Mouse (Mus musculus) hindbrain, embryonic 12.5 days (tissue): ENCODE data around the gene Grik2. TPM values are rescaled to one million over a fixed set of nuclear protein-coding genes. Genes with fewer than 3 reads are reported as not detected.
"Not testable (repeated sequence)": the region's sequence is repeated elsewhere in the genome, so short reads cannot be mapped to it uniquely, and the experiment has no call there.

Source experiments
- ATAC-seq: fragments of 200-750 bp; cut with Nextera tagmentation; 2 replicates; pipeline ENCODE4 v1.8.0; 2017; ENCODE audit warnings: moderate TSS enrichment; ENCODE audit not compliant: low FRiP score
- H3K27ac ChIP-seq: fragments of 300-500 bp; sonication (generic); 2 replicates; pipeline ENCODE4 v1.5.1; 2016; ENCODE audit warnings: mild to moderate bottlenecking
- H3K27me3 ChIP-seq: fragments of 300-500 bp; sonication (generic); 2 replicates; pipeline ENCODE4 v1.6.1; 2016; ENCODE audit warnings: mild to moderate bottlenecking
- H3K36me3 ChIP-seq: fragments of 300-500 bp; sonication (generic); 2 replicates; pipeline ENCODE4 v1.6.1; 2016; ENCODE audit warnings: mild to moderate bottlenecking
- H3K4me1 ChIP-seq: fragments of 300-500 bp; sonication (generic); 2 replicates; pipeline ENCODE4 v1.6.1; 2016
- H3K4me2 ChIP-seq: fragments of 300-500 bp; sonication (generic); replicated peaks from 2 replicates; pipeline ENCODE4 v1.6.1; 2016; ENCODE audit warnings: mild to moderate bottlenecking
- H3K4me3 ChIP-seq: fragments of 300-500 bp; sonication (generic); 2 replicates; pipeline ENCODE4 v1.5.1; 2016; ENCODE audit warnings: mild to moderate bottlenecking
- H3K9ac ChIP-seq: fragments of 300-500 bp; sonication (generic); 2 replicates; pipeline ENCODE4 v1.6.1; 2016; ENCODE audit warnings: mild to moderate bottlenecking, moderate library complexity
- H3K9me3 ChIP-seq: fragments of 300-500 bp; sonication (generic); replicated peaks from 2 replicates; pipeline ENCODE4 v1.6.1; 2016; ENCODE audit warnings: mild to moderate bottlenecking
- WGBS: fragments of 180-500 bp; shearing (Covaris S2); methylation state at CpG from one replicate; pipeline ENCODE4 v1.1.7; 2016; 5-methylcytosine and 5-hydroxymethylcytosine counted together
- polyA plus RNA-seq: library from polyadenylated mRNA; unstranded; fragments of >200 nt; fragmentation: Nextera tagmentation; extraction: Ambion mirVana; gene quantifications from 2 replicates; pipeline ENCODE4 v1.2.1, GENCODE M21; 2016

The Grik2 gene
- polyA plus RNA-seq, 1 experiment from 2014 or later: 15.1 TPM

- no peak overlapping the region for H3K4me2 ChIP-seq
These were observed 335.0 kb downstream of the Grik2 start for GRCm38 (mm10) chr10:49453535-49453934.

GRCm38 (mm10) chr10:49441369-49441768, 347.2 kb downstream of the Grik2 start:
- H3K4me2 ChIP-seq: no peak overlapping the region
- H3K4me3 ChIP-seq: no peak overlapping the region
- WGBS: 89% methylated on average over 1 of the region's 1 CpGs
- H3K36me3 ChIP-seq: no peaks in the 10 kb centered on the region
- no peak overlapping the region for H3K27ac ChIP-seq
- no peaks in the 10 kb centered on the region for H3K27me3 ChIP-seq
- H3K9ac ChIP-seq: no peak overlapping the region
- no peaks in the 10 kb centered on the region for H3K4me1 ChIP-seq
- ATAC-seq: no peak
- H3K9me3 ChIP-seq: no peaks in the 10 kb centered on the region

More at GRCm38 (mm10) chr10:49453535-49453934, 335.0 kb downstream of the Grik2 start:
- H3K4me3 ChIP-seq: no peak overlapping the region
- H3K4me1 ChIP-seq: no peaks in the 10 kb centered on the region
- H3K9ac ChIP-seq: no peak overlapping the region
- no peak overlapping the region for H3K27ac ChIP-seq
- no peaks in the 10 kb centered on the region for H3K27me3 ChIP-seq
- ATAC-seq: peak; percentile 48; the same call in 1 of the 2 replicates
- no peaks in the 10 kb centered on the region for H3K36me3 ChIP-seq
- H3K9me3 ChIP-seq: no peaks in the 10 kb centered on the region

GRCm38 (mm10) chr10:49437057-49437456, 351.5 kb downstream of the Grik2 start:
- Histone ChIP-seq H3K9ac (no peak overlapping the region), H3K4me3 (no peak overlapping the region), H3K4me2 (no peak overlapping the region), H3K4me1 (no peaks in the 10 kb centered on the region), H3K9me3 (no peaks in the 10 kb centered on the region), H3K36me3 (no peaks in the 10 kb centered on the region), H3K27ac (no peak overlapping the region), H3K27me3 (no peaks in the 10 kb centered on the region)
- WGBS: 61% methylated on average over 2 of the region's 2 CpGs
- ATAC-seq: no peak

GRCm38 (mm10) chr10:49436301-49436700, 352.3 kb downstream of the Grik2 start:
- Histone ChIP-seq H3K27me3 (no peaks in the 10 kb centered on the region), H3K36me3 (no peaks in the 10 kb centered on the region), H3K27ac (no peak overlapping the region), H3K9ac (no peak overlapping the region), H3K9me3 (no peaks in the 10 kb centered on the region), H3K4me3 (no peak overlapping the region), H3K4me2 (no peak overlapping the region), H3K4me1 (no peaks in the 10 kb centered on the region)
- no peak for ATAC-seq
- 77% methylated on average over 2 of the region's 2 CpGs for WGBS

- Histone ChIP-seq H3K9ac (no peak overlapping the region), H3K4me3 (no peak overlapping the region), H3K9me3 (no peaks in the 10 kb centered on the region), H3K27me3 (no peaks in the 10 kb centered on the region), H3K4me2 (no peak overlapping the region), H3K36me3 (no peaks in the 10 kb centered on the region), H3K27ac (no peak overlapping the region), H3K4me1 (no peaks in the 10 kb centered on the region)
- ATAC-seq: no peak
- 86% methylated on average over 2 of the region's 2 CpGs for WGBS
These were observed 355.7 kb downstream of the Grik2 start for GRCm38 (mm10) chr10:49432825-49433224.

- not testable (repeated sequence) for H3K9me3 ChIP-seq, H3K27ac ChIP-seq, H3K9ac ChIP-seq
These were observed 371.4 kb downstream of the Grik2 start for GRCm38 (mm10) chr10:49417206-49417605.

GRCm38 (mm10) chr10:49382996-49383395, 405.6 kb downstream of the Grik2 start:
- no peaks in the 10 kb centered on the region for H3K36me3 ChIP-seq
- no peak overlapping the region for H3K4me3 ChIP-seq
- WGBS: 73% methylated on average over 3 of the region's 3 CpGs
- no peak overlapping the region for H3K4me2 ChIP-seq
- H3K27me3 ChIP-seq: no peaks in the 10 kb centered on the region
- no peak overlapping the region for H3K27ac ChIP-seq
- H3K4me1 ChIP-seq: no peaks in the 10 kb centered on the region
- no peak overlapping the region for H3K9ac ChIP-seq
- no peak for ATAC-seq
- no peaks in the 10 kb centered on the region for H3K9me3 ChIP-seq

More at GRCm38 (mm10) chr10:49417206-49417605, 371.4 kb downstream of the Grik2 start:
- H3K4me3 ChIP-seq, H3K4me2 ChIP-seq, H3K4me1 ChIP-seq, H3K27me3 ChIP-seq, ATAC-seq, H3K36me3 ChIP-seq: not testable (repeated sequence)
- 53% methylated on average over 1 of the region's 1 CpGs for WGBS

GRCm38 (mm10) chr10:49381852-49382251, 406.7 kb downstream of the Grik2 start:
- WGBS: 65% methylated on average over 2 of the region's 2 CpGs
- Histone ChIP-seq H3K36me3 (no peaks in the 10 kb centered on the region), H3K9ac (no peak overlapping the region), H3K4me2 (no peak overlapping the region), H3K4me1 (no peaks in the 10 kb centered on the region), H3K9me3 (no peaks in the 10 kb centered on the region), H3K27me3 (no peaks in the 10 kb centered on the region), H3K27ac (no peak overlapping the region), H3K4me3 (no peak overlapping the region)
- no peak for ATAC-seq

GRCm38 (mm10) chr10:49368601-49369000, 420.0 kb downstream of the Grik2 start:
- WGBS: 95% methylated on average over 2 of the region's 2 CpGs
- no peak overlapping the region for H3K27ac ChIP-seq
- no peak for ATAC-seq
- H3K4me2 ChIP-seq: no peak overlapping the region
- no peaks in the 10 kb centered on the region for H3K36me3 ChIP-seq
- no peaks in the 10 kb centered on the region for H3K9me3 ChIP-seq
- no peaks in the 10 kb centered on the region for H3K4me1 ChIP-seq
- no peak overlapping the region for H3K9ac ChIP-seq
- H3K27me3 ChIP-seq: no peaks in the 10 kb centered on the region
- no peak overlapping the region for H3K4me3 ChIP-seq

GRCm38 (mm10) chr10:49365262-49365661, 423.3 kb downstream of the Grik2 start:
- Histone ChIP-seq H3K9me3 (no peaks in the 10 kb centered on the region), H3K27me3 (no peaks in the 10 kb centered on the region), H3K27ac (no peak overlapping the region), H3K4me3 (no peak overlapping the region), H3K9ac (no peak overlapping the region), H3K4me1 (no peaks in the 10 kb centered on the region), H3K36me3 (no peaks in the 10 kb centered on the region), H3K4me2 (no peak overlapping the region)
- ATAC-seq: no peak

GRCm38 (mm10) chr10:49322413-49322812, 466.2 kb downstream of the Grik2 start:
- no peaks in the 10 kb centered on the region for H3K27me3 ChIP-seq
- H3K4me3 ChIP-seq: no peak overlapping the region
- no peaks in the 10 kb centered on the region for H3K36me3 ChIP-seq
- no peak overlapping the region for H3K9ac ChIP-seq
- peaks cover 2% of the 10 kb centered on the region; the same call in 1 of the 2 replicates for H3K4me1 ChIP-seq
- H3K4me2 ChIP-seq: no peak overlapping the region
- H3K9me3 ChIP-seq: no peaks in the 10 kb centered on the region
- ATAC-seq: peak; percentile 82
- H3K27ac ChIP-seq: no peak overlapping the region

- ATAC-seq: no peak
- no peak overlapping the region for H3K4me2 ChIP-seq
- H3K4me1 ChIP-seq: peaks cover 2% of the 10 kb centered on the region; the same call in 1 of the 2 replicates
- H3K9ac ChIP-seq: no peak overlapping the region
- no peak overlapping the region for H3K27ac ChIP-seq
- no peak overlapping the region for H3K4me3 ChIP-seq
- no peaks in the 10 kb centered on the region for H3K9me3 ChIP-seq
- 77% methylated on average over 2 of the region's 2 CpGs for WGBS
- no peaks in the 10 kb centered on the region for H3K36me3 ChIP-seq
- H3K27me3 ChIP-seq: no peaks in the 10 kb centered on the region
These were observed 468.7 kb downstream of the Grik2 start for GRCm38 (mm10) chr10:49319880-49320279.

GRCm38 (mm10) chr10:49256247-49256939, 532.2 kb downstream of the Grik2 start:
- Histone ChIP-seq H3K4me1 (no peaks in the 10 kb centered on the region; the same call in 1 of the 2 replicates), H3K27me3 (no peaks in the 10 kb centered on the region), H3K36me3 (no peaks in the 10 kb centered on the region), H3K27ac (peak overlapping the region; percentile 60), H3K9ac (no peak overlapping the region), H3K4me2 (no peak overlapping the region), H3K9me3 (no peaks in the 10 kb centered on the region), H3K4me3 (no peak overlapping the region)
- ATAC-seq: peak; percentile 90
- WGBS: 16% methylated on average over 2 of the region's 2 CpGs
